Mouse (Mus musculus): ENCODE results near the gene Hoxc6.

DNA sequence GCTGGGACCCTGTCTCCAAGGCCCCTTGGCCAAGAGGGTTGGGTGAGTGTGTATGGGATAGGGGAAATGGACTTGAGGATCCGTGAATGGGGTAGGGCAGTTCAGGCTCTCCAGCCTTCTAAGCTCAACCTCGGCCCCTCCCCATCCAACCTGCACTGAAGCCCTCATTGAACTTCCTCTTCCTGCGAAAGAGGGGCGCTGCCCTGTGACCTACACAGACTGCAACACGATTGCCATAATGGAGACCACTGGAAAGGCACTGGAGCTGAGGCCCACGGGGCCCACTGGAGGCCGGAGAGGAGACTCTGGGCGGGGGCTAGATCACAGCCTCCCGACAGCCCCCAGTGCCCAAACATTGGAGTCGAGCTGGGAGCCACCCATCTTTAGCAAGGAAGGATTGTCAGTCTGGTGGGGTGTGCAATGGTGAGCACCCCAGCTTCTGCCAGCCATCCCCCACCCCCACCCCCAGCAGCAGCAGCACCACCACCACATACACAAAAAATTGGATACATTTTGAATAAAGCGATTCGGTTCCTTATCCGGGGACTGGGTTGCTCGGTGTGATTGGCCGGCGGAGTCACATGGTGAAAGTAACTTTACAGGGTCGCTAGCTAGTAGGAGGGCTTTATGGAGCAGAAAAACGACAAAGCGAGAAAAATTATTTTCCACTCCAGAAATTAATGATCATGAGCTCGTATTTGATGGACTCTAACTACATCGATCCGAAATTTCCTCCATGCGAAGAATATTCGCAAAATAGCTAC is 36.2 kb downstream of the Hoxc6 start:
- TF ChIP-seq HCFC1 (IDR thresholded peaks at IDR 0.05; ENCODE audit: borderline replicate concordance, insufficient read depth, low read length) (no peak), MAFK (IDR thresholded peaks at IDR 0.05; ENCODE audit: insufficient read depth, low read depth, low read length) (no peak)

Measured in ES-E14 (cell line).